Mouse (Mus musculus) layer of hippocampus, postnatal 25 days (tissue): Measurements from ENCODE around the gene Tiam1. TPM values are rescaled to one million over a fixed set of nuclear protein-coding genes. Genes with fewer than 3 reads are reported as not detected.

Experiments
- DNase-seq, 2 experiments: peaks; one replicate each; pipeline ENCODE4 v3.0.0; 2022; ENCODE audit warnings: mixed read lengths in 2 of 2, low spot score in 1 of 2; ENCODE audit errors: extremely low spot score in 1 of 2
- total RNA-seq, 2 experiments: library from RNA; stranded (reverse); gene quantifications; 2 replicates each; pipeline ENCODE4 v1.2.3; 2021

The Tiam1 gene
- total RNA-seq, 2 experiments from 2014 or later = 93.4 to 114 TPM

GRCm38 (mm10) chr16:90144541-90144940 is 972 bp upstream of the Tiam1 start:
- DNase-seq = no peak

GRCm38 (mm10) chr16:90143416-90143759 is 181 bp downstream of the Tiam1 start:
- DNase-seq = no peak

- peak; percentile 32 to 49 for DNase-seq
Observed at GRCm38 (mm10) chr16:90142574-90143415, 774 bp downstream of the Tiam1 start.

- no peak for DNase-seq
Observed at GRCm38 (mm10) chr16:90142247-90142573, 1.4 kb downstream of the Tiam1 start.

- no peak for DNase-seq
Observed at GRCm38 (mm10) chr16:90141556-90141955, 2.0 kb downstream of the Tiam1 start.

- DNase-seq = no peak
Observed at GRCm38 (mm10) chr16:90140571-90140970, 3.0 kb downstream of the Tiam1 start.

GRCm38 (mm10) chr16:90139696-90140095 is 3.9 kb downstream of the Tiam1 start:
- no peak for DNase-seq

GRCm38 (mm10) chr16:90138151-90138550 is 5.4 kb downstream of the Tiam1 start:
- no peak for DNase-seq

- DNase-seq = no peak
Observed at GRCm38 (mm10) chr16:90137175-90137574, 6.4 kb downstream of the Tiam1 start.

GRCm38 (mm10) chr16:90135580-90135979 is 8.0 kb downstream of the Tiam1 start:
- no peak for DNase-seq

- no peak for DNase-seq
Observed at GRCm38 (mm10) chr16:90134351-90134750, 9.2 kb downstream of the Tiam1 start.

GRCm38 (mm10) chr16:90132816-90133215 is 10.8 kb downstream of the Tiam1 start:
- DNase-seq = no peak

- DNase-seq = no peak
Observed at GRCm38 (mm10) chr16:90132331-90132730, 11.2 kb downstream of the Tiam1 start.

- DNase-seq = no peak
Observed at GRCm38 (mm10) chr16:90128817-90129587, 14.6 kb downstream of the Tiam1 start.

GRCm38 (mm10) chr16:90128361-90128760 is 15.2 kb downstream of the Tiam1 start:
- no peak for DNase-seq

- DNase-seq = no peak
Observed at GRCm38 (mm10) chr16:90125318-90126314, 18.0 kb downstream of the Tiam1 start.

- no peak for DNase-seq
Observed at GRCm38 (mm10) chr16:90123091-90123490, 20.5 kb downstream of the Tiam1 start.

- no peak for DNase-seq
Observed at GRCm38 (mm10) chr16:90122439-90122838, 21.1 kb downstream of the Tiam1 start.

GRCm38 (mm10) chr16:90121799-90122198 is 21.8 kb downstream of the Tiam1 start:
- no peak for DNase-seq

- DNase-seq = no peak
Observed at GRCm38 (mm10) chr16:90119969-90120368, 23.6 kb downstream of the Tiam1 start.
